Mouse (Mus musculus): ENCODE results near the gene Kansl1l.

- TF ChIP-seq CTCF (IDR thresholded peaks at IDR 0.05) = no peak
- no peak for TF ChIP-seq EP300 (IDR thresholded peaks at IDR 0.05)
Observed at GRCm38 (mm10) chr1:66865633-66866032, 48.3 kb upstream of the Kansl1l start.

Data from lung, postnatal 0 days (tissue).